Mouse (Mus musculus) heart, adult 2 months (tissue): ENCODE measurements around the gene Phldb1.
A peak's percentile ranks its signal among the peaks of the same experiment; 100 is the strongest.

Experiments used
- CTCF ChIP-seq: fragments of 200-600 bp; IDR thresholded peaks from 2 replicates; pipeline ENCODE4 v1.8.1; 2022; ENCODE audit warnings: antibody characterized with exemption, mild to moderate bottlenecking, moderate library complexity
- POLR2A ChIP-seq: fragments of 200-500 bp; IDR thresholded peaks from 2 replicates; pipeline ENCODE4 v1.6.1; 2011; ENCODE audit warnings: mild to moderate bottlenecking, low read depth, low read length, control low read depth; ENCODE audit not compliant: insufficient read depth

DNA sequence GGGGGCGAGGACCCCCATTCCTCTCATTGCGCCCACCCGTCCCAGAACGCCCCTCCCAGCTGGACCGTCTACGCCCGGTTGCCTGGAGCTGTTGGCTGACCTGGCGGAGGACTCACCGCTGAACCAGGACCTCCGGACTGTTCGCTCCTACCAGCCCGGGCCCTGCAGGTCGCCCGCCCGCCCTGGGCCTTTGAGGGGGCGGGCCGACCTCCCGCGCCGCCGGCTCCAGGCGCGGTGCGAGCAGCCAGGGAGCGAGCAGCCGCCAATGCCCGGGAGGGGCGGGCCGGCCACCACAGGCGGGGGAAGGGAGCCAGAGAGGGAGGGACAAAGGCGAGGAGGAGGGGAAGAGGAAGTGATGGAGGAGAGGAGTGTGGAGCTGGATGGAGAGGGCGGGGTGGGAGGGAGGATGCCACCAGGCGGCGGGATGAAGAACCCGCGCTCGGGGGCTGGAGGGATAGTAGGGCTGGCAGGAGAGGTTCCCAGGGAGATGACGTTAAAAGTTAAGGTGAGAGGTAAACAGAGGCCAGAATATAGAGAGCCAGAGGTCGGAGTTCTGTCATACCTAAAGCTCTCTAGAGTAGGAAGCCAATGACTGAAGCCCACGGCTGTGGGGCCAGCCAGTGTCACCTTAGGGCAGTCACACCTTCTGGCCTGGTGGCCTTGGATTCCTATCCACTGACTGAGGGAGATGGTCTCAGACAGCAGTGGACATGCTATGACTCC is 13.7 kb downstream of the Phldb1 start:
- TF ChIP-seq POLR2A, result 0 out of 2 replicates have a peak, but pooled peaks have one; percentile 21
- TF ChIP-seq CTCF, result peak; percentile 63
